ENCODE assay signal across 19 mouse cellular contexts in the genomic region with DNA sequence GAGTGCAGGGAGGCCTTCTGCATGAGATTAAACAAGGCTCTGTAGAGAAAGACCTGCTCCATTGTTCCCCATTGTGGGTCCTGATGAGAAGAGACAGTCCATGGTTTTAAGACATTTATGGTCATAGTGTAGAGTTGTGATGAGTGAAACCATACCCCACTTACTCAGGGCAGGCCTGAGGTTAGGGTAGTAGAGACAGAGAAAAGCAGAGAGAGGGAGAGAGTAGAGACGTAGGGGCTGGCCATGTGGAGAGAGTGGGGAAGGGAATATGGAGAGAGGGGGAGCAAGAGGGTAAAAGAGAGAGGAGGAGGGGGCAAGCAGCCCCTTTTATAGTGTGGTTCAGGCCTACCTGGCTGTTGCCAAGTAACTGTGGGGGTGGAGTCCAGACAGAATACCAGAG. TPM values are rescaled to one million over a fixed set of nuclear protein-coding genes. Genes with fewer than 3 reads are reported as not detected.
"Had no signal": no experiment of that assay in that cellular context is flagged by ENCODE, and none has a peak within 500 bp of the region (broad histone marks: within the 10 kb centered on the region; RNA-seq: fewer than 3 reads in every experiment).

No protein-coding gene starts in this region.

- H3K9me3 ChIP-seq: midbrain, embryonic 15.5 days; neural tube, embryonic 12.5 days; stomach, embryonic 15.5 days had no signal

- ATAC-seq: lung, postnatal 0 days; midbrain, embryonic 15.5 days had no signal

- H3K4me3 ChIP-seq: layer of hippocampus, adult 2 months; midbrain, embryonic 15.5 days; neural tube, embryonic 12.5 days; stomach, embryonic 15.5 days had no signal

- H3K9ac ChIP-seq: liver, embryonic 14.5 days; midbrain, embryonic 15.5 days; neural tube, embryonic 12.5 days; stomach, embryonic 15.5 days had no signal

- H3K4me2 ChIP-seq: midbrain, embryonic 15.5 days; neural tube, embryonic 12.5 days; stomach, embryonic 15.5 days had no signal

- H3K27ac ChIP-seq: layer of hippocampus, adult 2 months; liver, embryonic 14.5 days; midbrain, embryonic 15.5 days; neural tube, embryonic 12.5 days; stomach, embryonic 15.5 days had no signal

- H3K27me3 ChIP-seq: midbrain, embryonic 15.5 days; neural tube, embryonic 12.5 days; stomach, embryonic 15.5 days had no signal

- H3K4me1 ChIP-seq: midbrain, embryonic 15.5 days; neural tube, embryonic 12.5 days; stomach, embryonic 15.5 days had no signal

- DNase-seq: kidney, postnatal 10 days; kidney, postnatal 4 days; lung, adult 2 months; lung, postnatal 36 days; thymus, adult 2 months; thymus, postnatal 25 days had no signal

RNA-seq across cellular contexts. Expression of gene Vmn2r18, which starts 36.3 kb away (rescaled TPM):
- total RNA-seq: layer of hippocampus, adult 2 months; layer of hippocampus, postnatal 10 days; left cerebral cortex, postnatal 36 days; megakaryocyte progenitor cell, adult 5-6 weeks; monocyte, adult 5-6 weeks; neutrophil, adult 5-6 weeks had no signal
- polyA plus RNA-seq: limb, embryonic 14.5 days; liver, embryonic 14.5 days; lung, adult 2 months; lung, postnatal 0 days; midbrain, embryonic 15.5 days; stomach, embryonic 15.5 days; urinary bladder, adult 2 months had no signal
